Mouse (Mus musculus) intestine, embryonic 16.5 days (tissue): Measurements from ENCODE around the gene Pgm2. TPM values are rescaled to one million over a fixed set of nuclear protein-coding genes. Genes with fewer than 3 reads are reported as not detected.

ENCODE experiments used
- ATAC-seq: fragments of 200-750 bp; cut with Nextera tagmentation; 2 replicates; pipeline ENCODE4 v1.8.0; 2017; ENCODE audit warnings: moderate TSS enrichment, moderate library complexity
- H3K27ac ChIP-seq: fragments of 300-500 bp; sonication (generic); 2 replicates; pipeline ENCODE4 v1.5.1; 2014; ENCODE audit warnings: mild to moderate bottlenecking, low read length
- H3K27me3 ChIP-seq: fragments of 300-500 bp; sonication (generic); replicated peaks from 2 replicates; pipeline ENCODE4 v1.6.1; 2014; ENCODE audit warnings: low read length, control low read depth, mixed read lengths; ENCODE audit not compliant: control insufficient read depth, insufficient read depth
- H3K36me3 ChIP-seq: fragments of 300-500 bp; sonication (generic); 2 replicates; pipeline ENCODE4 v1.6.1; 2014; ENCODE audit warnings: low read length, control low read depth; ENCODE audit not compliant: control insufficient read depth, insufficient read depth
- H3K4me1 ChIP-seq: fragments of 300-500 bp; sonication (generic); 2 replicates; pipeline ENCODE4 v1.6.1; 2014; ENCODE audit warnings: low read length, control low read depth, mixed read lengths; ENCODE audit not compliant: control insufficient read depth, insufficient read depth
- H3K4me2 ChIP-seq: fragments of 300-500 bp; sonication (generic); 2 replicates; pipeline ENCODE4 v1.6.1; 2014; ENCODE audit warnings: low read depth, low read length, control low read depth
- H3K4me3 ChIP-seq: fragments of 300-500 bp; sonication (generic); 2 replicates; pipeline ENCODE4 v1.5.1; 2014; ENCODE audit warnings: mild to moderate bottlenecking, low read length
- H3K9ac ChIP-seq: fragments of 300-500 bp; sonication (generic); 2 replicates; pipeline ENCODE4 v1.6.1; 2014; ENCODE audit warnings: low read depth, low read length
- H3K9me3 ChIP-seq: fragments of 300-500 bp; sonication (generic); 2 replicates; pipeline ENCODE4 v1.6.1; 2016; ENCODE audit warnings: low read length, control low read depth; ENCODE audit not compliant: control insufficient read depth
- WGBS: fragments of 180-500 bp; shearing (Covaris S2); extraction: QIAGEN DNeasy Blood & Tissue Kit; methylation state at CpG from one replicate; pipeline ENCODE4 v1.1.7; 2014; 5-methylcytosine and 5-hydroxymethylcytosine counted together
- polyA plus RNA-seq: library from polyadenylated mRNA; unstranded; fragments of >200 nt; fragmentation: Nextera tagmentation; extraction: Ambion mirVana; gene quantifications from 2 replicates; pipeline ENCODE4 v1.2.1, GENCODE M21; 2015

The Pgm2 gene
- polyA plus RNA-seq, 1 experiment from 2014 or later: 38.5 TPM

GRCm38 (mm10) chr5:64070081-64070673 lies 22.6 kb upstream of the Pgm2 start:
- H3K4me2 ChIP-seq: no peak overlapping the region
- H3K4me1 ChIP-seq: no peaks in the 10 kb centered on the region
- no peak overlapping the region for H3K9ac ChIP-seq
- no peaks in the 10 kb centered on the region for H3K27me3 ChIP-seq
- H3K27ac ChIP-seq: no peak overlapping the region
- ATAC-seq: peak; percentile 82
- H3K9me3 ChIP-seq: no peaks in the 10 kb centered on the region
- 28% methylated on average over 4 of the region's 4 CpGs for WGBS
- no peak overlapping the region for H3K4me3 ChIP-seq
- no peaks in the 10 kb centered on the region for H3K36me3 ChIP-seq

GRCm38 (mm10) chr5:64070742-64071476 lies 21.8 kb upstream of the Pgm2 start:
- no peaks in the 10 kb centered on the region for H3K36me3 ChIP-seq
- WGBS: 58% methylated on average over 2 of the region's 2 CpGs
- no peak overlapping the region for H3K27ac ChIP-seq
- no peak for ATAC-seq
- H3K27me3 ChIP-seq: no peaks in the 10 kb centered on the region
- H3K4me3 ChIP-seq: no peak overlapping the region
- H3K4me1 ChIP-seq: no peaks in the 10 kb centered on the region
- H3K9me3 ChIP-seq: no peaks in the 10 kb centered on the region
- H3K4me2 ChIP-seq: no peak overlapping the region
- H3K9ac ChIP-seq: no peak overlapping the region

DNA sequence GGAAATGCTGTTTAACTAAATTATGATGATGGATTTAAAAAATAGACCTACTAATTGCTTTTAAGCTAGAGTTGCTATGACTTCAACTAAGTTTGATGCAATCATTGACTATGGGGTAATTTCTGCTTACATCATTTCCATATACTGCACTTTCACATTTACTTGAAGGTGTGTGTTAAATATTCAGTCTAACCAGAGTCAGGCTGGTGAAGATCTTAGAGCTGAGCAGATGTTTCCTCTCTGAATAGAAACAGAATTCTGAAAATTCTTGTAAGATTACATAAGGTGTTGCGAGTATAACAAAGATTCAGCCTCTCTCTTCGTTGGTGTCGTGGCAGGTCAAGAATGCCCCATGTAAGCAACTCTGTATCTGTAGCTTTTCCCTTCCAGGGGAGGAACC lies 18.3 kb upstream of the Pgm2 start:
- no peaks in the 10 kb centered on the region for H3K9me3 ChIP-seq
- no peak for ATAC-seq
- H3K4me2 ChIP-seq: no peak overlapping the region
- H3K27me3 ChIP-seq: no peaks in the 10 kb centered on the region
- no peak overlapping the region for H3K9ac ChIP-seq
- WGBS: 71% methylated on average over 3 of the region's 3 CpGs
- H3K27ac ChIP-seq: no peak overlapping the region
- no peaks in the 10 kb centered on the region for H3K4me1 ChIP-seq
- H3K4me3 ChIP-seq: no peak overlapping the region
- no peaks in the 10 kb centered on the region for H3K36me3 ChIP-seq

DNA sequence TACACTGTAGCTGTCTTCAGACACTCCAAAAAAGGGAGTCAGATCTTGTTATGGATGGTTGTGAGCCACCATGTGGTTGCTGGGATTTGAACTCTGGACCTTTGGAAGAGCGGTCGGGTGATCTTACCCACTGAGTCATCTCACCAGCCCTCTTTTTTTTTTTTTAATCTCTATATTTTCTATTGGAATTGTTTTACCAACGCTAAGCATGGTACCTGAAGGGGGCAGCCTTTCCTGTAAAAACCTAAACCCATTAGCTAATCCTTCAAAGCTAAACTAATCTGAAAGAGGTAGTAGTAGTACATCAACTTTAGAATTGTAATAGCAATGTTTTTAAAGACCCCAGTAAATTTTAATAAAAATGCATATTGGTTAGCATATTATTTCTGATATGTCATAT lies 17.2 kb upstream of the Pgm2 start:
- H3K4me1 ChIP-seq: no peaks in the 10 kb centered on the region
- H3K27me3 ChIP-seq: no peaks in the 10 kb centered on the region
- 40% methylated on average over 3 of the region's 3 CpGs for WGBS
- H3K27ac ChIP-seq: no peak overlapping the region
- H3K9me3 ChIP-seq: no peaks in the 10 kb centered on the region
- H3K9ac ChIP-seq: no peak overlapping the region
- no peak overlapping the region for H3K4me2 ChIP-seq
- no peak overlapping the region for H3K4me3 ChIP-seq
- no peaks in the 10 kb centered on the region for H3K36me3 ChIP-seq
- no peak for ATAC-seq

DNA sequence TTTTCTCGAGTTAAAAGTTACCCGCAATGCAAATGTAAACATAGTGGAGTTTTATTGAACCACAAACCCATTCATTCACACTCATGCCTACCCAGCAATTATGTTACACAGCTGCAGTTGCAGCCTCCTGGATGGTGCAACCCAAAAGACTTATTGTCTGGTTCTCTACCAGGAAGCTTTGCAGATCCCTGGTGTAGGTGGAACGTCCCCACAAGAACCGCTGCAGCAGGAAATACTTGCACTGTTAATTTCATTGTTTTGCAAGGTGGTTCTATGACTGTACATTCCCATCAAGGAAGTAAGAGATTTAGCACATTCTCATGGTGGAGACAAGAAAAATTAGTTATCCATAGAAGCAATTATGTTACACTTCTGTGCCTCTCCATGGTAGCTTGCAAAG lies 15.4 kb upstream of the Pgm2 start:
- H3K9me3 ChIP-seq: no peaks in the 10 kb centered on the region
- no peak overlapping the region for H3K27ac ChIP-seq
- H3K4me2 ChIP-seq: no peak overlapping the region
- H3K27me3 ChIP-seq: no peaks in the 10 kb centered on the region
- ATAC-seq: no peak
- no peaks in the 10 kb centered on the region for H3K4me1 ChIP-seq
- no peak overlapping the region for H3K4me3 ChIP-seq
- H3K9ac ChIP-seq: no peak overlapping the region
- no peaks in the 10 kb centered on the region for H3K36me3 ChIP-seq
- 46% methylated on average over 4 of the region's 4 CpGs for WGBS

DNA sequence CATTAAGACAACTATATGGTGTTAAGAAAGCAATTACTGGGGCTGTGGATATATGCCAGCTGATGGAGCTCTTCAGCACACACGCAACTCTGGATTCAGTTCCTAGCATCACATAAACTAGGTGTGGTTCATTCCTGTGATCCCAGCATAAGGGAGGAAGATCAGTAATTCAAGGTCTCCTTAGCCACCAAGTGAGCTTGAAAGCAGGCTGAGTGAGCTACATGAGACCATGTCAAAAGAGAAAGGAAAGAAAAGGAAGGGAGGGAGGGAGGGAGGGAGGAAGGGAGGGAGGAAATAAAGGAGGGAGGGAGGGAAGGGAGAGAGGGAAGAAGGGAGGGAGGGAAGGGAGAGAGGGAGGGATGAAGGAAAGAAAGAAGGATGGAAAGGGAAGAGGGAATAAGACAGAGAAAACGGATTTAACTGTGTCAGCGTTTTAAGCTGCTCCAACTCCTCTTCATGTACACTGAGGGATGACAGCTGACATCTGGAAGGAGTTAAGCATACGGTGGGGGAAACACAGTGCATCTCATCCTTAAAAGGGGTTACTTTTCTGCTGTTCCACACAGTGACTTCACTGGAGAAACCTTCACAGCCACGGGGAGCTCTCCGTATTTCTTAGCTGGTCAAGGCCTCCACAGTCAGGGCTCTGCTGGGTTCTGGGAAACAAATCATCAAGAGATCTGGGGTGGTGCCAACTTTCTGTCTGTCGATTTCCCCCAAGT lies 13.8 kb upstream of the Pgm2 start:
- peak; percentile 79 for ATAC-seq
- Histone ChIP-seq H3K4me1 (no peaks in the 10 kb centered on the region), H3K36me3 (no peaks in the 10 kb centered on the region), H3K27me3 (no peaks in the 10 kb centered on the region), H3K27ac (peak overlapping the region; percentile 48), H3K9ac (no peak overlapping the region), H3K9me3 (no peaks in the 10 kb centered on the region), H3K4me2 (no peak overlapping the region), H3K4me3 (no peak overlapping the region)
- 57% methylated on average over 7 of the region's 7 CpGs for WGBS

DNA sequence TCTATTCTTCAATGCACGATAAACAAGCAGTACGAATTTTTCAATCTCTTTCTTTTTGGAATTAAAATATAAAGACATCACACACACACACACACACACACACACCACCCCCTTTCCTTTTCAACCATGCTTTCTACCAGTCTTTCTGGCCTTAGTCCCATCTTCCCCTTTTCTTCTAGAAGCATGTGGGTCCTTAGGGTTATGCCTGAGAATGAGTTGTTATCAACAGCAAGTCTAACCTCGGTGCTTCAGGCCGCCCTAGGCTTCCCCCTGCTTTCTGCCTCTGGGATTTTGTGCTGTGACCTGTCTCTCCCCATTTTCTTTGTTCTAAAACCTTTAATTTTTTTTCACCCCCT lies 13.3 kb upstream of the Pgm2 start:
- Histone ChIP-seq H3K9ac (no peak overlapping the region), H3K27ac (peak overlapping the region; percentile 48; the same call in 1 of the 2 replicates), H3K4me1 (no peaks in the 10 kb centered on the region), H3K36me3 (no peaks in the 10 kb centered on the region), H3K27me3 (no peaks in the 10 kb centered on the region), H3K4me2 (no peak overlapping the region), H3K9me3 (no peaks in the 10 kb centered on the region), H3K4me3 (no peak overlapping the region)
- ATAC-seq: 0 out of 2 replicates have a peak, but pooled peaks have one; percentile 3
- WGBS: 68% methylated on average over 4 of the region's 4 CpGs

GRCm38 (mm10) chr5:64083447-64084359 lies 9.0 kb upstream of the Pgm2 start:
- Histone ChIP-seq H3K9me3 (no peaks in the 10 kb centered on the region), H3K9ac (no peak overlapping the region), H3K4me2 (no peak overlapping the region), H3K4me1 (no peaks in the 10 kb centered on the region), H3K27ac (no peak overlapping the region), H3K4me3 (no peak overlapping the region), H3K27me3 (no peaks in the 10 kb centered on the region), H3K36me3 (no peaks in the 10 kb centered on the region)
- ATAC-seq: no peak
- 72% methylated on average over 15 of the region's 15 CpGs for WGBS

GRCm38 (mm10) chr5:64085405-64085804 lies 7.3 kb upstream of the Pgm2 start:
- H3K9me3 ChIP-seq: no peaks in the 10 kb centered on the region
- no peak for ATAC-seq
- H3K4me1 ChIP-seq: no peaks in the 10 kb centered on the region
- WGBS: 94% methylated on average over 9 of the region's 9 CpGs
- H3K4me3 ChIP-seq: no peak overlapping the region
- H3K36me3 ChIP-seq: no peaks in the 10 kb centered on the region
- H3K9ac ChIP-seq: no peak overlapping the region
- no peak overlapping the region for H3K4me2 ChIP-seq
- H3K27ac ChIP-seq: no peak overlapping the region
- no peaks in the 10 kb centered on the region for H3K27me3 ChIP-seq
